Mouse (Mus musculus) ES-Bruce4 (cell line): ENCODE measurements at regions not wholly inside any gene's neighbourhood (a gene's known extent, or its start where the extent isn't known, plus 50 kb on each side); places are given as distances from the start of the nearest gene placed in this dataset.

Experiments
- H3K27ac ChIP-seq: 2 replicates; pipeline ENCODE4 v1.5.1; 2012; ENCODE audit warnings: low read length, inconsistent platforms; ENCODE audit not compliant: insufficient read depth
- H3K27me3 ChIP-seq: 2 replicates; pipeline ENCODE4 v1.6.1; 2012; ENCODE audit warnings: mild to moderate bottlenecking, low read length, inconsistent platforms; ENCODE audit not compliant: control insufficient read depth, poor library complexity, insufficient read depth, severe bottlenecking
- H3K36me3 ChIP-seq: 2 replicates; pipeline ENCODE4 v1.6.1; 2012; ENCODE audit warnings: inconsistent platforms, mild to moderate bottlenecking, low read length, moderate library complexity; ENCODE audit not compliant: control insufficient read depth, poor library complexity, insufficient read depth, severe bottlenecking
- H3K4me1 ChIP-seq: one replicate; pipeline ENCODE4 v1.8.1; 2011; ENCODE audit warnings: low read length; ENCODE audit not compliant: control insufficient read depth, insufficient read depth
- H3K4me3 ChIP-seq: 2 replicates; pipeline ENCODE4 v1.5.1; 2011; ENCODE audit warnings: low read depth, mild to moderate bottlenecking, low read length
- H3K9ac ChIP-seq: 2 replicates; pipeline ENCODE4 v1.6.1; 2012; ENCODE audit warnings: low read depth, mild to moderate bottlenecking, inconsistent platforms; ENCODE audit not compliant: poor library complexity, severe bottlenecking
- H3K9me3 ChIP-seq: replicated peaks from 2 replicates; pipeline ENCODE4 v1.6.1; 2012; ENCODE audit warnings: mild to moderate bottlenecking, low read length, inconsistent platforms; ENCODE audit not compliant: control insufficient read depth, poor library complexity, insufficient read depth, severe bottlenecking
- CTCF ChIP-seq: IDR thresholded peaks from one replicate; pipeline ENCODE4 v1.8.1; 2011; ENCODE audit warnings: low read depth, low read length
- EP300 ChIP-seq: IDR thresholded peaks from 2 replicates; pipeline ENCODE4 v1.6.1; 2011; ENCODE audit warnings: low read depth, low read length; ENCODE audit not compliant: insufficient read depth
- POLR2A ChIP-seq: IDR thresholded peaks from one replicate; pipeline ENCODE4 v1.8.1; 2011; ENCODE audit warnings: low read length; ENCODE audit not compliant: insufficient read depth

DNA sequence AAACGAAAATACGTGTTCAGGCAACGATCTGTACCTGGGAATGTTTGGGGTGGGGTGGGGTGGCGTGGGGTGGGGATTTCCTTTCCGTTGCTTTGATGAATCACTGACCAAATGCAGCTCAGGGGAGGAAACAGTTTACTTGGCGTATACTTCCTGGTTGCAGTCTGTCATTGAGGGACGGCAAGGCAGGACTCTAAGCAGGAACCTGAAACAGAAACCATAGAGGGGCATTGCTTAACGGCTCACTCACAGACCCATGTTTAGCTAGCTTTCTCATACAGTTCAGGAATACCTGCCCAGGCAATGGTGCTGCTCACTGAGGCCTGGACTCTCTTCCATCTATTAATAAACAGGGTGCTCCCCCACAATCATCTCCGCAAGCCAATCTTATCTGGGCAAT, 55.1 kb upstream of the Smox start:
- no peak for TF ChIP-seq CTCF
- TF ChIP-seq POLR2A, result no peak
- TF ChIP-seq EP300, result no peak
- H3K4me3 ChIP-seq, result no peak overlapping the region
- H3K36me3 ChIP-seq, result no peaks in the 10 kb centered on the region
- H3K9ac ChIP-seq, result no peak overlapping the region
- no peak overlapping the region for H3K27ac ChIP-seq
- H3K27me3 ChIP-seq, result no peaks in the 10 kb centered on the region
- no peaks in the 10 kb centered on the region for H3K4me1 ChIP-seq
- no peaks in the 10 kb centered on the region for H3K9me3 ChIP-seq

DNA sequence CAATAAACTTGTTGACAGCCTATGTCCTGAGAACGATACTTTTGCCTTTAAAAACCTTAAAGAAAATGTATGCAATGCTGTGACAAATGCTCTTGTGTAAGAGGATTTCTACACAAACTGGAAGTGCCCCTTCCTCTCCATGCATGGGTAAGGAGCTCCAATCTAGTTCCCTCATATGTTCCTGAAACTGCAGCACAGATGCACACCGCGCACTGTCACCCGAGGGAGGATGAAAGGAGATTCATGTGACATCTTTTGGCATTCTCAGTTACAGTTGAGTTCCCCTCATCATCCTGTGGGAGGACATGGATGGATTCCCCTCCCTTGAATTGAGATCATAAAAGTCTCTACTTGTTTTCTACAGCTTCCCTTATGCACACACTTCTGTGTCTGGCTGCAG, 60.8 kb upstream of the Smox start:
- Histone ChIP-seq H3K36me3 (no peaks in the 10 kb centered on the region), H3K4me1 (no peaks in the 10 kb centered on the region), H3K27ac (no peak overlapping the region), H3K27me3 (no peaks in the 10 kb centered on the region; the same call in 1 of the 2 replicates), H3K9ac (no peak overlapping the region), H3K9me3 (no peaks in the 10 kb centered on the region), H3K4me3 (no peak overlapping the region)
- TF ChIP-seq POLR2A, result no peak
- TF ChIP-seq EP300, result no peak
- no peak for TF ChIP-seq CTCF

DNA sequence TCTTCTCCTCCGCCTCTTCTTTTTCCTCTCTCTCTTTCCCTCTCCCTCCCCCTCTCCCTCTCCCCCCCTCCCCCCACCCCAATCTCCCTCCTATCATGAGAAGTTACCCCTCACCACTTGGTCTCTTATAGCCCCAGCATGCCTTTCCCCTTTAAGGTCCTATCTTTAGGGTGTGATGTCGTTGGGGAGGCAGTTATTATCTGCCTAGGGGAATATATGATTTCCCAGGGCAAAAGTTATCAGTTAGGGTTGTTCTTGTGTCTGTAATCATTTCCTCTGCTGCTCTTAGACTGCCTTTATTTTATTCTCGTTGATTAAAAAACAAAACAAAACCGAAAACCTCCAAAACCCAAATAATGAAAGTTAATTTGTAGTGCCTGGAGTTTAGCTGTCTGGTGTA, 63.2 kb upstream of the Smox start:
- Histone ChIP-seq H3K36me3 (no peaks in the 10 kb centered on the region), H3K4me1 (no peaks in the 10 kb centered on the region)

DNA sequence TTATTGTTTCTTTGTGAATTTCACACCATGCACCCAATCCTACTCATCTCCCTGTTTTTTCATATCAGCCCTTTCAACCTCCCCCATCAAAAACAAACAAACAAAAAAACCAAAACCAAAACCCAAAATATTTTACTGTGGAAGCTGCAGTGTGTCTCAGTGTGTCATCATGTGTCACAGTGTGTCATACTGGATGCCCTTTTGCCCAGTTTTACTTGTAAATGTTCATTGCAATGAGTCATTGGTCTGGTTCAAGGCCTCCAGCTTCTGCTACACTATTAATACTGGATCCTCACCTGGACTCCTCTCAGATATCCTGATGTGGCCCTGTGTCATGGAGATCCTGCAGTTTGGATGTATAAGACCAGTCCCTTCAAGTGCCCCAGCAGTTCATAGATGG, 64.4 kb upstream of the Smox start:
- no peaks in the 10 kb centered on the region for H3K9me3 ChIP-seq
- H3K4me3 ChIP-seq, result no peak overlapping the region
- no peak overlapping the region for H3K9ac ChIP-seq
- no peaks in the 10 kb centered on the region for H3K4me1 ChIP-seq
- H3K36me3 ChIP-seq, result no peaks in the 10 kb centered on the region
- TF ChIP-seq EP300 (no peak), CTCF (no peak), POLR2A (no peak)
- H3K27me3 ChIP-seq, result no peaks in the 10 kb centered on the region; the same call in 1 of the 2 replicates
- H3K27ac ChIP-seq, result no peak overlapping the region

More for the DNA sequence above, 63.2 kb upstream of the Smox start:
- no peak for TF ChIP-seq EP300
- TF ChIP-seq POLR2A, result no peak
- no peak for TF ChIP-seq CTCF
- H3K27ac ChIP-seq, result no peak overlapping the region
- no peaks in the 10 kb centered on the region for H3K9me3 ChIP-seq
- no peak overlapping the region for H3K9ac ChIP-seq
- no peaks in the 10 kb centered on the region; the same call in 1 of the 2 replicates for H3K27me3 ChIP-seq
- H3K4me3 ChIP-seq, result no peak overlapping the region

DNA sequence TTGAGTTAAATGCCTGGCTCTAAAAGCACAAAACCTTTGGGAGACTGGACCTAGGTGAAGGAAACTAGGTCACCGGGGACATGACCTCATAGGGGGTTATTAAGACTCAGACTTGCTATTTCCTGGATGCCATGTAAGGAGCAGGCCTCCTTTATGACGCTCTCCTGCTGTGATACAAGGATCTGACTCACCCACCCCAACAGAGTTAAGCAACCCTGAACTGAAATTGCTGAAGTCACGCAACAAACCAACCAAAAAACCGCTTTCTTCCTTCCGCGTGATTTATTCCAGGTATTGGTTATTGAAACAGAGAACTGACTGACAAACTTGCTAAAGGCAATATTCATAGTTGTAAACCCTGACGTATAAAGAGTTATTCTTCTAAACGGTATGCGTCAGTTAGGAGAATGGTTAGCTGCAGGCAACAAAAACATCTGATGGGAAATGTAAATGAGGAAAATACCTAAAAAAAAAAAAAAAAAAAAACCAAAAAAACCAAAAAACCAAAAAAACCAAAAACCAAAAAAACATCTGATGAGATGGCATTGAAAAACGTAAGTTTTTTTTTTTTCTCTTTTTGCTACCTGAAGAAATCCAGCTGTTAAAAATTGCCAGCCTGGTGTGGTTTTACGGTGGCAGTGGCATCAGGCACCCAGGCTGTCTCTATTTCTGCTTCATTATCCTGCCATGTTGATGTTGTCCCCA, 67.5 kb upstream of the Smox start:
- H3K27me3 ChIP-seq, result no peaks in the 10 kb centered on the region; the same call in 1 of the 2 replicates
- no peak overlapping the region for H3K27ac ChIP-seq
- no peak overlapping the region for H3K9ac ChIP-seq
- no peaks in the 10 kb centered on the region for H3K4me1 ChIP-seq
- TF ChIP-seq EP300 (no peak), CTCF (no peak), POLR2A (no peak)
- H3K4me3 ChIP-seq, result no peak overlapping the region
- H3K36me3 ChIP-seq, result no peaks in the 10 kb centered on the region
- H3K9me3 ChIP-seq, result no peaks in the 10 kb centered on the region

DNA sequence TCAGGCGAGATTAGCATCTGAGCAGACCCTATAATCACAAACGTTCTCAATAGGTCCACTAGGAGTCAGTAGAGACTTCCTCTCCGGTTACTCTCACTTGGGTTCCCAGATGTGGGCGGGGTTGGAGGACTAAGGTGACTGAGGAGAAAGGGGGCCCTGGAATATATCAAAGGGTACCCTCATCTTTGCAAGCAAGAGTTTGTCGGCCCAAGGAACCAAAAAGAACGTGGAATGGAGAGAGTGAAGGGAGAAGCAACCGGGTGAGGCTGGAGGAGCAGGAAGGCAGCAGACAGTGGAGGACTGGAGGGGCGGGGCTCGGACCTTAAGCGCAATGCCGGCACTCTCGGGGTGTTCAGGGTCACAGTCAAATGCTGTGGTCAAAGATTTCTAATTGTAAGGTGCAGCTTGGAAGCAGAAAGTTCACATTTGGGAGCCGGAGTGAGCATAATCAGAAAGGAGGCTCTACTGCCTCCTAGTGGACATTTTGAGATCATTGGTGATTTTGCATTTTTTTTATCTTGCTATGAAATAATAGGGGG, 68.3 kb upstream of the Smox start:
- peak overlapping the region; percentile 67 for H3K9ac ChIP-seq
- H3K27ac ChIP-seq, result no peak overlapping the region
- H3K4me3 ChIP-seq, result peak overlapping the region; percentile 84
- no peaks in the 10 kb centered on the region; the same call in 1 of the 2 replicates for H3K27me3 ChIP-seq
- no peaks in the 10 kb centered on the region for H3K4me1 ChIP-seq
- no peaks in the 10 kb centered on the region for H3K9me3 ChIP-seq
- no peak for TF ChIP-seq POLR2A
- TF ChIP-seq CTCF, result peak; percentile 27
- H3K36me3 ChIP-seq, result no peaks in the 10 kb centered on the region
